Comparison of ENCODE assay signal across 9 mouse cellular contexts in genomic region chr9:109798051-109798450, GRCm38 (mm10). TPM values are rescaled to one million over a fixed set of nuclear protein-coding genes. Genes with fewer than 3 reads are reported as not detected.
DNase-seq lines count a peak whose midpoint lies in the region; ATAC-seq lines count a peak whose summit lies in the region.
"Had no signal": no experiment of that assay in that cellular context is flagged by ENCODE, and none has a peak within 500 bp of the region (broad histone marks: within the 10 kb centered on the region; RNA-seq: fewer than 3 reads in every experiment).

No protein-coding gene starts in this region.

- H3K27me3 ChIP-seq in neural tube, embryonic 11.5 days (ENCODE audit: control insufficient read depth, insufficient read depth, low read length), result no peaks in the 10 kb centered on the region
- H3K27me3 ChIP-seq: heart, embryonic 15.5 days had no signal

- H3K36me3 ChIP-seq in neural tube, embryonic 11.5 days (ENCODE audit: control insufficient read depth, insufficient read depth, low read length), result no peaks in the 10 kb centered on the region
- H3K36me3 ChIP-seq: heart, embryonic 15.5 days had no signal

- H3K9me3 ChIP-seq in neural tube, embryonic 11.5 days (ENCODE audit: control insufficient read depth, low read length), result no peaks in the 10 kb centered on the region
- H3K9me3 ChIP-seq: heart, embryonic 15.5 days had no signal

- intact Hi-C loops in left cerebral cortex, postnatal 14 days (cut with DNase I), result no loop called here

- peak; percentile 3 for DNase-seq in cerebellum, adult 9-10 months
- no peak for DNase-seq in cerebellum, adult 8-10 months
- DNase-seq in left cerebral cortex, postnatal 14 days (ENCODE audit: low spot score in 2 of 2), result peak; percentile 10 to 28
- DNase-seq in left cerebral cortex, adult 11 months (ENCODE audit: low spot score), result no peak
- DNase-seq in Muller cell, postnatal 12 days (ENCODE audit: inconsistent ontology term), result peak; percentile 3
- peak; percentile 11 for DNase-seq in embryo, embryonic 11.5 days (ENCODE audit: low read depth, low spot score)
- peak; percentile 24 for DNase-seq in neural tube, embryonic 11.5 days (ENCODE audit: low spot score)
- DNase-seq in heart, adult 9 months (ENCODE audit: low spot score in 2 of 2), result no peak

- H3K4me1 ChIP-seq in neural tube, embryonic 11.5 days (ENCODE audit: control insufficient read depth, insufficient read depth, low read length), result no peaks in the 10 kb centered on the region
- H3K4me1 ChIP-seq: heart, embryonic 15.5 days had no signal

- 90% methylated on average over 1 of the region's 1 CpGs for WGBS in neural tube, embryonic 11.5 days

- H3K4me3 ChIP-seq in neural tube, embryonic 11.5 days (ENCODE audit: low read depth, low read length), result no peak overlapping the region
- H3K4me3 ChIP-seq: heart, embryonic 15.5 days had no signal

- H3K9ac ChIP-seq in neural tube, embryonic 11.5 days (ENCODE audit: low read length), result no peak overlapping the region
- H3K9ac ChIP-seq: heart, embryonic 15.5 days had no signal

- no peak for ATAC-seq in neural tube, embryonic 11.5 days (ENCODE audit: insufficient read depth, low FRiP score, low TSS enrichment)

- no peak overlapping the region for H3K4me2 ChIP-seq in neural tube, embryonic 11.5 days (ENCODE audit: low read depth)
- H3K4me2 ChIP-seq: heart, embryonic 15.5 days had no signal

- no peak overlapping the region for H3K27ac ChIP-seq in neural tube, embryonic 11.5 days (ENCODE audit: low read depth, low read length)
- H3K27ac ChIP-seq: heart, embryonic 15.5 days had no signal

RNA-seq across cellular contexts. Expression of gene Fbxw27, which starts 7.6 kb away (rescaled TPM):
- total RNA-seq in left cerebral cortex, postnatal 14 days (2021), result not detected
- not detected in 2 replicates for polyA plus RNA-seq in neural tube, embryonic 11.5 days (2014; fragmentation: Nextera tagmentation; extraction: Ambion mirVana)
- polyA plus RNA-seq: heart, embryonic 15.5 days had no signal

RNA-seq across cellular contexts. Expression of gene Spink8, which starts 14.0 kb away (rescaled TPM):
- 1 to 10 TPM; 2.7 to 2.9 TPM for total RNA-seq in left cerebral cortex, postnatal 14 days (2021)
- polyA plus RNA-seq in neural tube, embryonic 11.5 days (2014; fragmentation: Nextera tagmentation; extraction: Ambion mirVana), result not detected in 2 replicates
- polyA plus RNA-seq: heart, embryonic 15.5 days had no signal

RNA-seq across cellular contexts. Expression of gene Nme6, which starts 34.5 kb away (rescaled TPM):
- 1 to 10 TPM; 6.2 to 8.8 TPM for total RNA-seq in left cerebral cortex, postnatal 14 days (2021)
- polyA plus RNA-seq in neural tube, embryonic 11.5 days (2014; fragmentation: Nextera tagmentation; extraction: Ambion mirVana), result 83.9 and 87.2 TPM in 2 replicates

RNA-seq across cellular contexts. Expression of gene Camp, which starts 51.4 kb away (rescaled TPM):
- not detected for total RNA-seq in left cerebral cortex, postnatal 14 days (2021)
- polyA plus RNA-seq in neural tube, embryonic 11.5 days (2014; fragmentation: Nextera tagmentation; extraction: Ambion mirVana), result 0.68 and 1.1 TPM in 2 replicates

RNA-seq across cellular contexts. Expression of gene Fbxw26, which starts 52.2 kb away (rescaled TPM):
- not detected for total RNA-seq in left cerebral cortex, postnatal 14 days (2021)
- not detected in 2 replicates for polyA plus RNA-seq in neural tube, embryonic 11.5 days (2014; fragmentation: Nextera tagmentation; extraction: Ambion mirVana)
- polyA plus RNA-seq: heart, embryonic 15.5 days had no signal

Comparison
In these comparisons a context has a peak if more than half of its experiments do, and no peak if none do; other contexts are left out.
1. DNase-seq: peak in cerebellum, adult 9-10 months (single experiment), left cerebral cortex, postnatal 14 days (2 of 2), Muller cell, postnatal 12 days (single experiment), embryo, embryonic 11.5 days (single experiment) and neural tube, embryonic 11.5 days (single experiment); none in cerebellum, adult 8-10 months (single experiment), left cerebral cortex, adult 11 months (single experiment) and heart, adult 9 months (0 of 2).